Mouse (Mus musculus): ENCODE results near the gene Gm17490.

Gene Gm17490

DNA sequence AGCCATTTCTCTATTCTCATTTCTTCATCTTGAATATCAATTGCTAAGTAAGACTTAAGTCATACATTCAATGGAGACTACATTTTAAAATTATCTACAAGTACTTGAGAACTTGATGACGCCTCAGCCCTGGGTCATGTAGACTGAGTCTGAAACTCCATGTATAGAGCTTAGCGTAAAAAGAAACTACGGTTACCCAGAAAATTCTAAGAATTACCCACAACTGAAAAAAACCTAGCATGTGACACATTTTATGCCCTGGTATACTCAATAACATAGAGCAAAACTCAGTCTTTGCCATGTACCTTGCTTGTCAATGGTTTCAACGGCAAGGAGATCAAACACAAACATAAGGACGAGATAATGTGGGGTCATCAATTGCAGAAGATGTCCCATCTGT lies at the start of gene Gm17490:
Gm17490 (minus strand) TSS at position 375 of the 400 bp plus-strand sequence.
- DNase-seq (ENCODE audit: low read depth), result no peak

DNA sequence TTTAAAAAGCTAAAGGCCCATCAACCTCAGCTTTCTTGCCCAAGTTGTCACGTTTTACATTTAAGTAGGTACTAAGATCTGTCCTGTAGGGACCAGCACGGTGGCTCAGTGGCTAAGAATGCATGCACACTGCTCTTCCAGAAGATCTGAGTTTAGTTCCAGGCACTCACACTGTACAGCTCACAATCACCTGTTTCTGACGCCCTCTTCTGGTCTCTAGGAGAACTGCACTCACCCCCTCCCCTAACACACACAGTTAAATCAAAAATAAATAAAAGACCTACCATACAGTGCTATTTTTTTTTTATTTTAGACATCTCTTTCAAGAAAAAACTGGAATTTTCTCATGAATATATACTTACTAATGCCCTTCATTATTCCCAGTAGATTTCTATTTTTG lies 46.1 kb upstream of the Gm17490 start:
- no peak for DNase-seq (ENCODE audit: low read depth)

- DNase-seq (ENCODE audit: low read depth), result no peak
Measured at GRCm38 (mm10) chr2:11665326-11665725, 39.3 kb upstream of the Gm17490 start.

- no peak for DNase-seq (ENCODE audit: low read depth)
Measured at GRCm38 (mm10) chr2:11664806-11665205, 38.7 kb upstream of the Gm17490 start.

GRCm38 (mm10) chr2:11664367-11664766 lies 38.3 kb upstream of the Gm17490 start:
- DNase-seq (ENCODE audit: low read depth), result no peak

GRCm38 (mm10) chr2:11663961-11664360 lies 37.9 kb upstream of the Gm17490 start:
- peak; percentile 63 for DNase-seq (ENCODE audit: low read depth)

DNA sequence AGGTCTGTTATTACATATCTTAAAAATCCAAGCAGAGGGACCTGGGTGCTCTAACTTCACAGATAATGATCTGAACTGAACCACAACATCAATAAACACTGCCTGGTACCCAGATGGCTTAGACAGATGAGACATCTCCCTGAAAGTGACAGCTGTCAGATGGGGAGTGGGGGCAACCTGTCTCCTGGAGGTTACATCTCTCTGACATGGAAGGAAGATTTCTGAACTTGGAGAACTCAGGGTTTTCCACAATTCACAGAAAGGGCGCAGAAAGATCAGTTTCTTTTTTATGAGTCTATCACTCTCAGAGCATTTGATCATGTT lies 36.8 kb upstream of the Gm17490 start:
- DNase-seq (ENCODE audit: low read depth), result no peak

- DNase-seq (ENCODE audit: low read depth), result no peak
Measured at GRCm38 (mm10) chr2:11662143-11662906, 36.3 kb upstream of the Gm17490 start.

DNA sequence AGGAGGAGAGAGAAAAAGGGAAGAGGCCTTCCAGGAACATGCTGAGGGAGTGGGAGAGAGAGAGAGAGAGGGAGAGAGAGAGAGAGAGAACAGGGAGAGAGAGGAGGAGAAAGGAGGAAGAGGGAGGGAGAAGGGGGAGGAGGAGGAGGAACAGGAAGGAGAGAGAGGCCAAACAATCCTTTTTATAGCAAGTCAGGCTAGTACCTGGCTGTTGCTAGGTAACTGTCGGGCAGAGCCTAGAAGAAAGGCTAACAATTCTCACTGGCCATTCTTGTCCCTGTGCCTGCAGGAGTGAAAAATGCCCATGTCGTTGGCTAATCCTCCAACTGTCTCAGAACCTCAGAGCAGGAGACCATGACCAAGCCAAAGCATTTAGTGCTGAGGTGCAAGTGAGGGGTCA lies 33.2 kb upstream of the Gm17490 start:
- DNase-seq (ENCODE audit: low read depth), result no peak

- no peak for DNase-seq (ENCODE audit: low read depth)
Measured at GRCm38 (mm10) chr2:11657581-11657980, 31.5 kb upstream of the Gm17490 start.

DNA sequence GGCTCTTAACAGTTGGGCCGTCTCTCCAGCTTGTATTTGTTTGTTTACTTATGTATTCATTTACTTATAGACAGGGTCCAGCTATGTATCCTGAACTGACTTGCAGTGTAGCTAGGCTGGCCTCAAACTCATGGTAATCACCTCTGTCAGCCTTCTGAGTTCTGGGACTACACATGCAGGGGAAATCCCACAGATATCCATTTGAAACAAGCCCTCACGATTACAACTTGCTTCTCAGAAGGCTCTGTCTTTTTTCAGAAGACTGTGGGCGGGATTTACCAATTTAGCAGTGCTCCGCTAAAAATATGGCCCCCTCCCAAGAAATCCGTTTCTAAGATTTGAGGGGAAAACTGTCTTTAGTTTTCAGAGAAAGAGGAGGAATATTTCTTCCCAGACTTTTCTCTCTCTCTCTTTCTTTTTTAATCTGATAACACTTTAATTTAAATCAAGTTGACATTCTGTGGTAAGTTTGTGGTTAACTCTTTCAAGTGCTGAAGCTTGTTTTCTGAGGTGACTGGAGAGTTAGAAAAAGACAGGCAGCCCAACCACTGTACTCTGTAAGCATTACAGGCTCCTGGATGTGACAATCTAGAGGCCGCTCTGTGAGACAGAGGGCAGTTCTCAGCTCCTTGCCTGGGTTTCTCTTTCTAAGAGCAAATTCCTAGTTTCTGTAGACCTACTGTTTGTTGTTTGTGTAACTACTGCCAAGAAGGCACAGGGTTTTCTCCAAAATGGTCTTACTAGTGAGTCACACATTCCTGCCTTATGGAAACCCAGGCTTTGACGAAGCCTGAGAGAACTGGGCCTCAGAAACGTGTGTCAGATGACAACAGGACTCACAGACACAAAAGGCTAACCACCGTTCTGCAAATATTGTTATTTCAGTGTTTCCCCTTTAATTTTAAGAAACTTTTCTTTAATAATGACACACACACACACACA lies 29.2 kb upstream of the Gm17490 start:
- DNase-seq (ENCODE audit: low read depth), result peak; percentile 9

GRCm38 (mm10) chr2:11653780-11654179 lies 27.7 kb upstream of the Gm17490 start:
- no peak for DNase-seq (ENCODE audit: low read depth)

DNA sequence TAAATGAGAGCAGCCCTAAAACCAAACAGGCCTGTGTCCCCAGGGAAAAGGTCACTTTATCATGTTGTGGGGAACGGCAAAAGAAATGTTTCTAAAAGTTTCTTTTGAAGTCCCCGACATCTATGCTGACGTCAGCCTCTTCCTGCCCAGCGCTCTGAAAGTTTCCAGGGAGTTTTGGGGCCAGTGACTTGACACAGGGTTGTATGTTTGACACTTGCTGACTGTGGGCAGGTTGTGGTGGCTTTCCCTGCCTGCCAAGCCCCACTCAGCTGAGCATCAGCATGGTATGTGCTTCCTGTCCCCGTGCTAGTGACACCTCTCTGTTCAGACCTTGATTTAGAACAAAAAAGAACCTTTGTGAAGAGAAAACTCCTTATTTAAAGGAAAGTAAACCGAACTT lies 27.3 kb upstream of the Gm17490 start:
- no peak for DNase-seq (ENCODE audit: low read depth)

GRCm38 (mm10) chr2:11652780-11653179 lies 26.7 kb upstream of the Gm17490 start:
- no peak for DNase-seq (ENCODE audit: low read depth)

GRCm38 (mm10) chr2:11652196-11652595 lies 26.1 kb upstream of the Gm17490 start:
- DNase-seq (ENCODE audit: low read depth), result no peak

DNA sequence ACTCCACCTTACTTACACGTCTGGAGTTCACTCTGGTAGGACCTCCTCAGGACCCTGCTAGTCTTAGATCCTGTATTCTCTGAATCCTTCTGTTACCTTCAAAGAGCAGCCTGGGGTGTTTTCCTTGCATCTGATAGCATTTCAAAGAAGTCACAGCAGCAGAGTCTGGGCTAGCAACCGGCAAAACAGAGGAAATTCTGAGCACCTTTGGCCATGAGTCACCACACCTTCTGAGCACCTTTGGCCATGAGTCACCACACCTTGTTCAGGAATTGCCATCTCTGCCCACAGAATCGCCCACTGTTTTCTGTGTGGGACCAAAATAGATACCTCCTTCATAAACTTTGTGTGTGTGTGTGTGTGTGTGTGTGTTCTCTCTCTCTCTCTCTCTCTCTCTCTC lies 25.4 kb upstream of the Gm17490 start:
- no peak for DNase-seq (ENCODE audit: low read depth)

- no peak for DNase-seq (ENCODE audit: low read depth)
Measured at GRCm38 (mm10) chr2:11645297-11645696, 19.2 kb upstream of the Gm17490 start.

- no peak for DNase-seq (ENCODE audit: low read depth)
Measured at GRCm38 (mm10) chr2:11644057-11644456, 18.0 kb upstream of the Gm17490 start.

DNA sequence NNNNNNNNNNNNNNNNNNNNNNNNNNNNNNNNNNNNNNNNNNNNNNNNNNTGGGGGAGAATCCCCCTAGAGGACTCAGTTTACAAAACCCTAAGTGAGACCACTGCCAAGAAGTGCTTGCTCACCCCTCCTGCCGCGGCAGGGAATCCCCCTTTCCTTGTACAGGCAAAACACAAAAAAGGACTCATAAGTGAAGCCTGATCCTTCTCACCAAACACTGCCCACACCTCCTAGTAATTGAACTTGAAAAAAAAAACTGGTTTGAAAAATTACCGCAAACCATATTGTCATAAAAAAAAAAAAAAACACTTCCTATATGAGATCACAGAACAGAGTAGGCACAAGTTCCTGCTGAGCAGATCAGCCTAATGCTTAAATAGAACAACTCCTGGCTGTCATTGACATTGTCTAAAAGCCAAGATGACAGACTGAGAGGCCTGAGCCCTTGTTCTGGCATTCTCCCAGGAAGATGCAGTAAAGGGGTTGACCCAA lies 16.4 kb upstream of the Gm17490 start, which contains the start of gene Il2ra:
Il2ra (plus strand) TSS at position 357 of the 491 bp plus-strand sequence.
- no peak for DNase-seq (ENCODE audit: low read depth)

GRCm38 (mm10) chr2:11637115-11637514 lies 11.1 kb upstream of the Gm17490 start:
- DNase-seq (ENCODE audit: low read depth), result no peak

DNA sequence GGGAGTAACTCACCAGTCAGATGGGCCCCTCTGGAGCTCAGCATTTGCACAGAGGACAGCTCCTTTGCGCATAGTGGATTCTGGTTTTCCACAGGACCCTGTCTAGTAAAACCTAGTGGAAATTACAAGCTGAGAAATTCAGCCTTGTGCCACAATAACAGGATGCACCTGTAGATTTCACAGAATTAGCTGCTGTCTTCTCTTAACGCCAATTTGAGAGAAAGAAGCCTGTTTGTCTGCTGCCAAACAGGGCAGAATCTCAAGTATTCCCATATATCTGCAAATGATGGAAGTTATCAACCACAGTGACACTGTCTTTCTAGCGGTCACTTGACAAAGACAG lies 10.0 kb upstream of the Gm17490 start:
- no peak for DNase-seq (ENCODE audit: low read depth)

- DNase-seq (ENCODE audit: low read depth), result no peak
Measured at GRCm38 (mm10) chr2:11635471-11636137, 9.5 kb upstream of the Gm17490 start.

DNA sequence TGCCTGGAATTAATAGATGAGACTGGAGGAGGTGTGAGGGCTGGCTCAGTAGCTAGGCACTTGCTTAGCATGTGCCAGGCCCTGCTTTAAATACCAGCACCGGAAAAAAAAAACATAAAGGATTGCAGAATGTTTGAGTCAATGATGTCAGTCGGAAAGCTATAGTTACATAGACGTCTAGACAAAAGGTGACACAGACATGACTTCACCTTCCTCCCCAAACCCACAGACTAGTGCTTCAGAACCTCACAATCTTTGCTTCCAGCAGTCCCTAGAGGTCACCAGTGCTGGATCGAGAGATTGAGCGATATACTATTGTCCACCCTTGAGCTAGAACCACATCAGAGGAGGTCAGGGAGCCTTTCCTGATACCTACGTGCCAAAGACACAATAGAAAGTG lies 9.0 kb upstream of the Gm17490 start:
- DNase-seq (ENCODE audit: low read depth), result no peak

Data from c-Kit-positive CD71-positive TER-119-negative erythroid progenitor cells, embryonic 14.5 days (primary cell).